Mouse (Mus musculus): Measurements from ENCODE around the gene Tagln3.

Tagln3 gene

GRCm38 (mm10) chr16:45720022-45720630 is 4.3 kb downstream of the Tagln3 start:
- DNase-seq (ENCODE audit: low spot score in 2 of 2): no peak

GRCm38 (mm10) chr16:45718296-45718695 is 6.1 kb downstream of the Tagln3 start:
- DNase-seq (ENCODE audit: low spot score in 2 of 2): no peak

GRCm38 (mm10) chr16:45714489-45715150 is 9.8 kb downstream of the Tagln3 start:
- DNase-seq (ENCODE audit: low spot score in 2 of 2): no peak

GRCm38 (mm10) chr16:45713878-45714277 is 10.5 kb downstream of the Tagln3 start:
- no peak for DNase-seq (ENCODE audit: low spot score in 2 of 2)

- DNase-seq (ENCODE audit: low spot score in 2 of 2): no peak
Observed at GRCm38 (mm10) chr16:45713261-45713660, 11.1 kb downstream of the Tagln3 start.

- DNase-seq (ENCODE audit: low spot score in 2 of 2): no peak
Observed at GRCm38 (mm10) chr16:45711263-45711662, 13.1 kb downstream of the Tagln3 start.

- no peak for DNase-seq (ENCODE audit: low spot score in 2 of 2)
Observed at GRCm38 (mm10) chr16:45699301-45699700, 25.1 kb downstream of the Tagln3 start.

- no peak for DNase-seq (ENCODE audit: low spot score in 2 of 2)
Observed at GRCm38 (mm10) chr16:45697996-45698395, 26.4 kb downstream of the Tagln3 start.

- no peak for DNase-seq (ENCODE audit: low spot score in 2 of 2)
Observed at GRCm38 (mm10) chr16:45695445-45696160, 28.8 kb downstream of the Tagln3 start.

- no peak for DNase-seq (ENCODE audit: low spot score in 2 of 2)
Observed at GRCm38 (mm10) chr16:45693558-45693957, 30.9 kb downstream of the Tagln3 start, which contains the start of gene Tmprss7. Gene Tmprss7, minus strand, starts transcription at chr16:45693658.

- no peak for DNase-seq (ENCODE audit: low spot score in 2 of 2)
Observed at GRCm38 (mm10) chr16:45692851-45693250, 31.6 kb downstream of the Tagln3 start.

- DNase-seq (ENCODE audit: low spot score in 2 of 2): no peak
Observed at GRCm38 (mm10) chr16:45690178-45690577, 34.2 kb downstream of the Tagln3 start.

GRCm38 (mm10) chr16:45686833-45687232 is 37.6 kb downstream of the Tagln3 start:
- DNase-seq (ENCODE audit: low spot score in 2 of 2): no peak

GRCm38 (mm10) chr16:45685295-45685694 is 39.1 kb downstream of the Tagln3 start:
- no peak for DNase-seq (ENCODE audit: low spot score in 2 of 2)

GRCm38 (mm10) chr16:45684815-45685214 is 39.6 kb downstream of the Tagln3 start:
- peak; percentile 17 to 48 for DNase-seq (ENCODE audit: low spot score in 2 of 2)

GRCm38 (mm10) chr16:45676462-45676861 is 47.9 kb downstream of the Tagln3 start:
- DNase-seq (ENCODE audit: low spot score in 2 of 2): no peak

- DNase-seq (ENCODE audit: low spot score in 2 of 2): no peak
Observed at GRCm38 (mm10) chr16:45670005-45670404, 54.4 kb downstream of the Tagln3 start.

GRCm38 (mm10) chr16:45668178-45668577 is 56.2 kb downstream of the Tagln3 start:
- no peak for DNase-seq (ENCODE audit: low spot score in 2 of 2)

GRCm38 (mm10) chr16:45666136-45666535 is 58.3 kb downstream of the Tagln3 start:
- no peak for DNase-seq (ENCODE audit: low spot score in 2 of 2)

GRCm38 (mm10) chr16:45662381-45662780 is 62.0 kb downstream of the Tagln3 start:
- no peak for DNase-seq (ENCODE audit: low spot score in 2 of 2)
